In genomic region chr6:88203791-88204405, GRCm38 (mm10) we compare ENCODE assay signal across 11 mouse cellular contexts. TPM values are rescaled to one million over a fixed set of nuclear protein-coding genes. Genes with fewer than 3 reads are reported as not detected.
DNase-seq lines count a peak whose midpoint lies in the region; ATAC-seq and TF ChIP-seq lines count a peak whose summit lies in the region.
"Had no signal": no experiment of that assay in that cellular context is flagged by ENCODE, and none has a peak within 500 bp of the region (broad histone marks: within the 10 kb centered on the region; RNA-seq: fewer than 3 reads in every experiment).

No protein-coding gene starts in this region.

- no peak for ATAC-seq in kidney, embryonic 16.5 days (ENCODE audit: low FRiP score, low TSS enrichment)
- no peak for ATAC-seq in limb, embryonic 15.5 days (ENCODE audit: insufficient number of reproducible peaks, low FRiP score, low TSS enrichment, low read depth)

- TF ChIP-seq CTCF in MEL (IDR thresholded peaks at IDR 0.05 in 2 of 3, conservative IDR thresholded peaks at IDR 0.05 in 1 of 3; ENCODE audit: control insufficient read depth in 1 of 3, insufficient read depth in 1 of 3, low read depth in 2 of 3, low read length in 3 of 3, poor library complexity in 1 of 3, severe bottlenecking in 1 of 3) = no peak

- TF ChIP-seq EP300 in MEL (IDR thresholded peaks at IDR 0.05; ENCODE audit: low read depth in 1 of 2, low read length in 2 of 2) = no peak

- H3K27me3 ChIP-seq in kidney, embryonic 16.5 days (ENCODE audit: insufficient read depth, low read length) = peaks cover 79% of the 10 kb centered on the region
- no peaks in the 10 kb centered on the region for H3K27me3 ChIP-seq in MEL (ENCODE audit: control insufficient read depth in 1 of 2, insufficient read depth in 2 of 2, low read length in 2 of 2)
- H3K27me3 ChIP-seq in limb, embryonic 15.5 days = peaks cover 96% of the 10 kb centered on the region

- 25% methylated on average over 10 of the region's 10 CpGs for WGBS in kidney, embryonic 16.5 days
- WGBS in limb, embryonic 15.5 days = 11% methylated on average over 10 of the region's 10 CpGs

- peaks cover 56% of the 10 kb centered on the region for H3K4me1 ChIP-seq in kidney, embryonic 16.5 days (ENCODE audit: insufficient read depth, low read length)
- H3K4me1 ChIP-seq in MEL (ENCODE audit: control insufficient read depth in 1 of 2, insufficient read depth in 2 of 2, low read length in 2 of 2) = peaks cover 17 to 18% of the 10 kb centered on the region in 2 experiments
- peaks cover 33% of the 10 kb centered on the region for H3K4me1 ChIP-seq in limb, embryonic 15.5 days

- no peaks in the 10 kb centered on the region; the same call in none of the 2 replicates for H3K79me2 ChIP-seq in MEL (ENCODE audit: control insufficient read depth, insufficient read depth, low read length, poor library complexity)

- no peaks in the 10 kb centered on the region for H3K36me3 ChIP-seq in kidney, embryonic 16.5 days (ENCODE audit: insufficient read depth, low read length)
- H3K36me3 ChIP-seq in MEL (ENCODE audit: control insufficient read depth in 1 of 2, insufficient read depth in 2 of 2, low read length in 2 of 2) = peaks cover 0 to 18% of the 10 kb centered on the region in 2 experiments; a peak in 2 of 4 replicates
- no peaks in the 10 kb centered on the region for H3K36me3 ChIP-seq in limb, embryonic 15.5 days
- H3K36me3 ChIP-seq: limb, embryonic 13.5 days had no signal

- peak overlapping the region; percentile 31; the same call in 1 of the 2 replicates for H3K9ac ChIP-seq in kidney, embryonic 16.5 days (replicated peaks; ENCODE audit: low read length)
- H3K9ac ChIP-seq in MEL (ENCODE audit: control insufficient read depth, low read depth, low read length, poor library complexity, severe bottlenecking) = peak overlapping the region; percentile 70
- no peak overlapping the region for H3K9ac ChIP-seq in limb, embryonic 15.5 days
- H3K9ac ChIP-seq: limb, embryonic 13.5 days had no signal

- H3K4me2 ChIP-seq in kidney, embryonic 16.5 days (replicated peaks; ENCODE audit: low read depth, low read length) = peak overlapping the region; percentile 79
- H3K4me2 ChIP-seq in limb, embryonic 15.5 days = peak overlapping the region; percentile 2; the same call in 1 of the 2 replicates

- TF ChIP-seq POLR2A in MEL (IDR thresholded peaks at IDR 0.05; ENCODE audit: control insufficient read depth in 1 of 2, insufficient read depth in 1 of 2, low read depth in 1 of 2, low read length in 2 of 2, poor library complexity in 1 of 2) = no peak

- DNase-seq in adrenal gland, postnatal 14 days = peak; percentile 30
- no peak for DNase-seq in adrenal gland, postnatal 36 days
- no peak for DNase-seq in kidney, postnatal 36 days
- no peak for DNase-seq in MEL (ENCODE audit: low read depth, low spot score)
- no peak for DNase-seq in spleen, postnatal 10 days (ENCODE audit: low spot score in 2 of 2)
- DNase-seq in neural tube, embryonic 10.5 days (ENCODE audit: extremely low spot score, low spot score) = no peak

- no peak for TF ChIP-seq RAD21 in MEL (IDR thresholded peaks at IDR 0.05; ENCODE audit: low read depth, low read length)

- H3K27ac ChIP-seq in kidney, embryonic 16.5 days (ENCODE audit: low read length) = peak overlapping the region; percentile 58
- peak overlapping the region; percentile 97 for H3K27ac ChIP-seq in MEL (ENCODE audit: control insufficient read depth, low read depth, low read length)
- 0 out of 2 replicates have a peak overlapping the region, but pooled peaks have one; percentile 9 for H3K27ac ChIP-seq in limb, embryonic 15.5 days
- H3K27ac ChIP-seq: limb, embryonic 13.5 days had no signal

- H3K9me3 ChIP-seq in kidney, embryonic 16.5 days (ENCODE audit: low read length) = no peaks in the 10 kb centered on the region
- no peaks in the 10 kb centered on the region for H3K9me3 ChIP-seq in MEL (replicated peaks; ENCODE audit: insufficient read depth, low read length)
- H3K9me3 ChIP-seq in limb, embryonic 15.5 days = no peaks in the 10 kb centered on the region
- H3K9me3 ChIP-seq: limb, embryonic 13.5 days had no signal

- peak overlapping the region; percentile 63 for H3K4me3 ChIP-seq in kidney, embryonic 16.5 days (ENCODE audit: low read length)
- peak overlapping the region; percentile 39 to 43; a peak in 3 of 4 replicates for H3K4me3 ChIP-seq in MEL (ENCODE audit: control insufficient read depth in 1 of 2, insufficient read depth in 1 of 2, low read depth in 2 of 2, low read length in 2 of 2)
- H3K4me3 ChIP-seq in limb, embryonic 15.5 days = no peak overlapping the region

TF ChIP-seq in MEL, 35 proteins besides CTCF, POLR2A, EP300 and RAD21:
- no peak for TF ChIP-seq MAX (IDR thresholded peaks at IDR 0.05; ENCODE audit: low read length)

RNA-seq across cellular contexts. Expression of gene Gata2, which starts 10.2 kb away (rescaled TPM):
- total RNA-seq in adrenal gland, postnatal 14 days (2021) = 26.3 and 36.4 TPM in 2 replicates
- total RNA-seq in adrenal gland, postnatal 36 days (2021) = 10 to 100 TPM; 21.0 to 21.1 TPM
- 66.3 and 68.9 TPM in 2 replicates for polyA plus RNA-seq in kidney, embryonic 16.5 days (2015; fragmentation: Nextera tagmentation; extraction: Ambion mirVana)
- total RNA-seq in MEL (2012; rRNA removed) = 3.7 and 7.7 TPM in 2 replicates
- 10 to 100 TPM in 1 of 2 experiments, not detected in 1; 12.4 TPM for polyA plus RNA-seq in MEL (2012; ENCODE audit: insufficient read depth in 1 of 2, insufficient read length in 2 of 2, low read depth in 1 of 2, low replicate concordance in 2 of 2, missing spikeins in 1 of 2)
- polyA plus RNA-seq in limb, embryonic 15.5 days (2015; fragmentation: Nextera tagmentation; extraction: Ambion mirVana) = 21.8 and 21.9 TPM in 2 replicates

RNA-seq across cellular contexts. Expression of gene Dnajb8, which starts 18.2 kb away (rescaled TPM):
- not detected in 2 replicates for total RNA-seq in adrenal gland, postnatal 14 days (2021)
- total RNA-seq in adrenal gland, postnatal 36 days (2021) = not detected
- not detected in 2 replicates for polyA plus RNA-seq in kidney, embryonic 16.5 days (2015; fragmentation: Nextera tagmentation; extraction: Ambion mirVana)
- total RNA-seq in MEL (2012; rRNA removed) = not detected in 2 replicates
- not detected for polyA plus RNA-seq in MEL (2012; ENCODE audit: insufficient read depth in 1 of 2, insufficient read length in 2 of 2, low read depth in 1 of 2, low replicate concordance in 2 of 2, missing spikeins in 1 of 2)
- polyA plus RNA-seq in limb, embryonic 15.5 days (2015; fragmentation: Nextera tagmentation; extraction: Ambion mirVana) = not detected in 2 replicates
- total RNA-seq: hematopoietic stem cell, adult 5-6 weeks had no signal
- polyA plus RNA-seq: limb, embryonic 13.5 days; thymus, postnatal 0 days had no signal

Comparison
In these comparisons a context has a peak if more than half of its experiments do, and no peak if none do; other contexts are left out.
1. H3K27ac ChIP-seq: peak in every context shown above with its lines; median percentile 97 in MEL; 58 in kidney, embryonic 16.5 days; 9 in limb, embryonic 15.5 days.